Mouse (Mus musculus) spleen, adult 18-20 months (tissue): ENCODE measurements at regions not wholly inside any gene's neighbourhood (a gene's known extent, or its start where the extent isn't known, plus 50 kb on each side); places are given as distances from the start of the nearest gene placed in this dataset.

ENCODE experiments used
- DNase-seq, 2 experiments: peaks; one replicate each; pipeline ENCODE4 v3.0.0; 2022; ENCODE audit warnings: mixed read lengths in 2 of 2

- DNase-seq, result no peak
These were observed 288.3 kb downstream of the Zfp706 start for GRCm38 (mm10) chr15:36719241-36719640.

DNA sequence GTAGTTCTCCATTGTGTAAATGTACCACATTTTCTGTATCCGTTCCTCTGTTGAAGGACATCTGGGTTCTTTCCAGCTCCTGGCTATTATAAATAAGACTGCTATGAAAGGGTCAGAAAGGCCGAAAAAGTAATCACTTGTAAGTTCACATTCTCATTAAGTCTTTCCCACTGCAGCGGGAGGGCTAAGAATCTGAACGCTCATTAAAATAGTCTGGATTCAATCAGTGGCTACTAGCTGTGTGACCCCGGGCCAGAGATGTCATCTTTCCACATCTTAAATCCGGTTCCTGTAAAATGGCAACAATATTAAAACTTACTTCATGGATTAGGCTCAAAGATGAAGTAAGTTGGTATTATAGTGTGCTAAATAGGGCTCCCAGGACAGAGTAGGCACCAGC is 289.7 kb downstream of the Zfp706 start:
- no peak for DNase-seq

- DNase-seq, result no peak
These were observed 290.9 kb downstream of the Zfp706 start for GRCm38 (mm10) chr15:36716686-36717038.

GRCm38 (mm10) chr15:36715745-36716685 is 291.6 kb downstream of the Zfp706 start:
- DNase-seq, result peak; percentile 31 to 63

- no peak for DNase-seq
These were observed 292.4 kb downstream of the Zfp706 start for GRCm38 (mm10) chr15:36715159-36715558.

- no peak for DNase-seq
These were observed 297.8 kb downstream of the Zfp706 start for GRCm38 (mm10) chr15:36709788-36710187.

- peak; percentile 59 to 82 for DNase-seq
These were observed 299.1 kb downstream of the Zfp706 start for GRCm38 (mm10) chr15:36708471-36708870.

DNA sequence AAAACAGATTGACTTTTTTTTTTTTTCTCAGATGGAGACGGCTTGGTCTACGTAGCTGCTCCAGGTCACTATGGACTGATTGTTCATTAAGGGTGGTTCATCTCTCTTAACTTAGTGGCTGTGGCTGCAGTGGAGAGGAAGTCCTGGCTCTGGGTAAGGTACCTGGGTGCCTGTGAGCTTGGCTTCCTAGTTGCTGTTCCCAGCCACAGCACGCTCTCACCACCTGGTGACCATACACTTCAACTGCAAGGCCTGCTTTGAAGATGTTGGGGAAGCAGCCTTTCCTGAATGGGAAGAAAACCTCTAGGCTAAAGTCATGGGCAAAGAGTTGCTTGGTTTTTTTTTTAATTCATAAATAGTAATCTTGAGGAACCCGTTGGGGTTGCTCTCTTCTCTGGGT is 301.6 kb downstream of the Zfp706 start:
- peak; percentile 48 to 50 for DNase-seq

DNA sequence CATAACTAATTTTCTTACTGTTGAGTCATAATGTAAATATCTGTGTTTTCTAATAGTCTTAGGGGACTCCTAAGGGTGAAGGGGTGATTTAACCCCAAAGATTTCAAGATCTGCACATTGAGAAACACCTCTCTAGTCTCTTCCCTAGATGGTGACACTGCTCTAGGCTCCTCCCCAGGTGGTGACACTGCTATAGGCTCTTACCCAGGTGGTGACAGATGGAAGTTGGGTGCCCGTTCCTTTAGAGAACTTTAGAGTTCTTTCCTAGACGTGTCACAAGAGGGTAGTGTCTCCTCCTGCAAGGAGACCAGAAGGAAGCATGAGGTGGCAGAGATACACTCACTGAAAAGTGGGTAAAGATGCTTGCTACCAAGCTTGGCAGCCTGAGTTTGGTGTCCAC is 302.2 kb downstream of the Zfp706 start:
- DNase-seq, result no peak

GRCm38 (mm10) chr15:36701846-36702245 is 305.7 kb downstream of the Zfp706 start:
- DNase-seq, result no peak

GRCm38 (mm10) chr15:36700196-36700595 is 307.4 kb downstream of the Zfp706 start:
- no peak for DNase-seq

- no peak for DNase-seq
These were observed 312.1 kb downstream of the Zfp706 start for GRCm38 (mm10) chr15:36695199-36696129.

DNA sequence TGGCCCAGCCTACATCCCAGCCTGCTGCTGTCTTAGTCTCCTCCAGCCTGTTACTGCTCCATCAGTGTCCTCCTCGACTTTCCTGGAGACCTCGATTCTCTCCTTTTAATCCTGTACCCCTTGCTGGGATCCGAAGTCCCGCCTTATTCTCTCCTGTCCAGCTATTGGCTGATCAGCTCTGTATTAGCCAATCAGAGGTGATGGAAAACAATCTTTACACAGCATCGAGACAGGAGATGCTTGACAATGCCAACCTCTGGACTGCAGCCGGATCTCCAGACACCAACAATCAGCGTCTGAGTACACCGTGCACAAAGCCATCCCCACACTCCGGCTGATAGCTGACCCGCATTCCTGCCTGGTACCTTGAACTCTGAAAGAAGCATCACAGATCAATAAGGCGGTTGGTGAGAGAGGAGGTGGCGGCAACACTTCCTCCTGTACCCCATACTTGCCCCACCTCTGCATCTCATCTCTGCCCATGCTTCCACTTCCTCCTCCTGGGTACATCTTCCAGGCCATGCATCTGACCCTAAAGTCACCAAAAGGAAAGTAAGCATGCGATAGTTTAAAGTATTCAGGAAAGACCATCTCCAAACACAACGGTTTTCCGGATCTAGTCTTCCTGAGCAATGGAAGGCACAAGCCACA is 316.4 kb downstream of the Zfp706 start:
- DNase-seq, result no peak

- no peak for DNase-seq
These were observed 317.7 kb downstream of the Zfp706 start for GRCm38 (mm10) chr15:36689881-36690280.

- DNase-seq, result no peak
These were observed 318.3 kb downstream of the Zfp706 start for GRCm38 (mm10) chr15:36689301-36689700.

GRCm38 (mm10) chr15:36688051-36688754 is 319.4 kb downstream of the Zfp706 start:
- peak; percentile 20 to 44 for DNase-seq

GRCm38 (mm10) chr15:36684684-36685083 is 322.9 kb downstream of the Zfp706 start:
- DNase-seq, result no peak

- no peak for DNase-seq
These were observed 324.7 kb downstream of the Zfp706 start for GRCm38 (mm10) chr15:36682832-36683231.

- no peak for DNase-seq
These were observed 325.4 kb downstream of the Zfp706 start for GRCm38 (mm10) chr15:36682159-36682558.

GRCm38 (mm10) chr15:36680361-36681140 is 327.0 kb downstream of the Zfp706 start:
- no peak for DNase-seq

- no peak for DNase-seq
These were observed 328.0 kb downstream of the Zfp706 start for GRCm38 (mm10) chr15:36679577-36679976.
